8 mouse cellular contexts compared by ENCODE assay signal in the genomic region with DNA sequence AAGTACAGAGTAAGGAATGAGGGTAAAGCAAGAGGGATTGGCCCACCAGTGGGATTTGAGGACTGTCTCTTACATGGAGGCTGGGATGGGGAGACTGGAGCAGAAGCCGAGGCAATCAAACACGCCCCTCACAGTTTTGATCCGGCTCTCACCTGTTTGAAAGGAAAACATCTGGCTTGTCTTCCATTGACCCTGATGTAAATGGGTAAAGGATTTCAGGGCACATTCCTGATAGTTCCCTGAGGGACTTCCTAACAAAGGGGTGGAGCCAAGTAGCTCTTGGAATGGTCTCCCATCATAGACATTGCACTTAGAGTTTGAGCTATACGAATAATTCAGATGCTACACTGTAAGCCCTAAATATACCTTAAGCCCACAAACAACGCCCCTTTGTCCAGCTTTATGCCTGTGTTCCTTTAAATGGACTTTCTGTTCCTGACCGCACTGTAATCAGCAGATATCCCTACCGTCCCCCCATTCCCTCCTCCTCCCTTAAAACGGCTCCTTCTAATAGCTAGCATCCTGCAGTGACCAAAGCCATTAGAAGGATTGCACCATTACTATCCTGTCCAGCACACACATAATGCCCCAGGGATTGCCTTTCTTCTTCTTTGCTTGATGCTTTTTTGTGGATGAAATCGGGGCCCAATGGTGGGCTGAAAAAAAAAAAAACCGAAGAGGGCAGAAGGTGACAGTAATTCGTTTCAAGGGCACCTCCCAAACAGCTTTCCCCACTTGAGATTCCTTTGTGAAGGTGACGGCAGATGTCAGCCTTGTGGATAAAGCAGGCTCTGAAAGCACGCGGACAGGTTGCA. TPM values are rescaled to one million over a fixed set of nuclear protein-coding genes. Genes with fewer than 3 reads are reported as not detected.
DNase-seq lines count a peak whose midpoint lies in the region; ATAC-seq and TF ChIP-seq lines count a peak whose summit lies in the region.

No protein-coding gene starts in this region.

- no peak for ATAC-seq in stomach, embryonic 16.5 days (ENCODE audit: insufficient read depth, low FRiP score)
- no peak for ATAC-seq in erythroblast, adult 5-6 weeks (replicated peaks; ENCODE audit: low FRiP score, poor library complexity, severe bottlenecking)

- intact Hi-C loops in gastrocnemius, adult 2 months (cut with DNase I) = loop anchor here (5.0 kb wide), 1 partner anchor 563 kb away; no protein-coding TSS in a partner anchor

- peak overlapping the region; percentile 79 for H3K27ac ChIP-seq in gastrocnemius, adult 2 months
- H3K27ac ChIP-seq in testis, adult 2 months (ENCODE audit: control insufficient read depth, insufficient read depth, low read depth, low read length) = peak overlapping the region; percentile 26; the same call in 1 of the 2 replicates
- H3K27ac ChIP-seq in limb, embryonic 10.5 days = peak overlapping the region; percentile 74
- H3K27ac ChIP-seq in stomach, embryonic 16.5 days (ENCODE audit: low read length) = peak overlapping the region; percentile 31; the same call in 1 of the 2 replicates

- H3K4me2 ChIP-seq in stomach, embryonic 16.5 days (ENCODE audit: low read depth, low read length) = no peak overlapping the region

- H3K36me3 ChIP-seq in testis, adult 2 months (ENCODE audit: control insufficient read depth, insufficient read depth, low read length) = no peaks in the 10 kb centered on the region
- no peaks in the 10 kb centered on the region for H3K36me3 ChIP-seq in limb, embryonic 10.5 days
- no peaks in the 10 kb centered on the region for H3K36me3 ChIP-seq in stomach, embryonic 16.5 days (ENCODE audit: control insufficient read depth, insufficient read depth, low read length)

- H3K27me3 ChIP-seq in testis, adult 2 months (ENCODE audit: control insufficient read depth, insufficient read depth, low read length) = no peaks in the 10 kb centered on the region
- H3K27me3 ChIP-seq in limb, embryonic 10.5 days (ENCODE audit: low read depth, poor library complexity, severe bottlenecking) = no peaks in the 10 kb centered on the region
- H3K27me3 ChIP-seq in stomach, embryonic 16.5 days (ENCODE audit: control insufficient read depth, insufficient read depth, low read length) = no peaks in the 10 kb centered on the region

- no peaks in the 10 kb centered on the region for H3K9me3 ChIP-seq in limb, embryonic 10.5 days (replicated peaks)
- no peaks in the 10 kb centered on the region for H3K9me3 ChIP-seq in stomach, embryonic 16.5 days (replicated peaks; ENCODE audit: control insufficient read depth, low read length)

- peak overlapping the region; percentile 34; the same call in 1 of the 2 replicates for H3K9ac ChIP-seq in stomach, embryonic 16.5 days (ENCODE audit: low read length)

- peak overlapping the region; percentile 48 for H3K4me3 ChIP-seq in gastrocnemius, adult 2 months
- no peak overlapping the region for H3K4me3 ChIP-seq in testis, adult 2 months (ENCODE audit: control insufficient read depth, low read depth, low read length)
- H3K4me3 ChIP-seq in limb, embryonic 10.5 days = 0 out of 2 replicates have a peak overlapping the region, but pooled peaks have one; percentile 8
- H3K4me3 ChIP-seq in stomach, embryonic 16.5 days (replicated peaks; ENCODE audit: low read length) = no peak overlapping the region

- no peak for TF ChIP-seq CTCF in gastrocnemius, adult 2 months (IDR thresholded peaks at IDR 0.05)
- no peak for TF ChIP-seq CTCF in testis, adult 2 months (IDR thresholded peaks at IDR 0.05; ENCODE audit: control insufficient read depth, insufficient read depth, insufficient replicate concordance, low read depth, low read length)

- 46% methylated on average over 14 of the region's 14 CpGs for WGBS in limb, embryonic 10.5 days
- 41% methylated on average over 14 of the region's 14 CpGs for WGBS in stomach, embryonic 16.5 days

- DNase-seq in gastrocnemius, adult 2 months = no peak
- DNase-seq in gastrocnemius, postnatal 10 days = no peak
- DNase-seq in testis, postnatal 14 days (ENCODE audit: low spot score) = no peak
- DNase-seq in limb, embryonic 10.5 days (ENCODE audit: low spot score) = no peak
- no peak for DNase-seq in cerebellum, adult 9-11 months

- no peaks in the 10 kb centered on the region for H3K4me1 ChIP-seq in testis, adult 2 months (ENCODE audit: control insufficient read depth, insufficient read depth, low read length)
- peaks cover 57% of the 10 kb centered on the region for H3K4me1 ChIP-seq in limb, embryonic 10.5 days
- peaks cover 37% of the 10 kb centered on the region for H3K4me1 ChIP-seq in stomach, embryonic 16.5 days (ENCODE audit: control insufficient read depth, insufficient read depth, low read length)

- no peak for TF ChIP-seq POLR2A in testis, adult 2 months (IDR thresholded peaks at IDR 0.05; ENCODE audit: control insufficient read depth, low read depth, low read length)

RNA-seq across cellular contexts. Expression of a gene that starts 36.3 kb away (rescaled TPM):
- total RNA-seq in gastrocnemius, adult 2 months (2021) = 10 to 100 TPM; 12.6 to 15.1 TPM
- total RNA-seq in gastrocnemius, postnatal 10 days (2021) = 10 to 100 TPM; 19.6 to 21.6 TPM
- polyA plus RNA-seq in testis, adult 2 months (2012; rRNA removed) = 0.37 and 0.41 TPM in 2 replicates
- polyA plus RNA-seq in limb, embryonic 10.5 days (2016; fragmentation: Nextera tagmentation; extraction: Ambion mirVana) = 0.26 and 0.33 TPM in 2 replicates
- polyA plus RNA-seq in stomach, embryonic 16.5 days (2015; fragmentation: Nextera tagmentation; extraction: Ambion mirVana) = 4.0 and 4.4 TPM in 2 replicates
- total RNA-seq in erythroblast, adult 5-6 weeks (2015; ENCODE audit: low replicate concordance) = not detected in 2 replicates
- not detected in 2 replicates for total RNA-seq in erythroblast, adult 5-6 weeks (2017; ENCODE audit: low replicate concordance)

Comparison
In these comparisons a context has a peak if more than half of its experiments do, and no peak if none do; other contexts are left out.
1. H3K27ac ChIP-seq: peak in every context shown above with its lines; median percentile 79 in gastrocnemius, adult 2 months; 74 in limb, embryonic 10.5 days; 31 in stomach, embryonic 16.5 days; 26 in testis, adult 2 months.
2. H3K4me3 ChIP-seq: peak in gastrocnemius, adult 2 months (single experiment) and limb, embryonic 10.5 days (single experiment); none in testis, adult 2 months (single experiment) and stomach, embryonic 16.5 days (single experiment).
3. RNA of a gene that starts 36.3 kb away (total RNA-seq): 19.6 to 21.6 TPM in gastrocnemius, postnatal 10 days and 12.6 to 15.1 TPM in gastrocnemius, adult 2 months; not detected in erythroblast, adult 5-6 weeks; every median in the first group is over 10 times any median in the second.